ENCODE assay signal across 8 mouse cellular contexts in the genomic region with DNA sequence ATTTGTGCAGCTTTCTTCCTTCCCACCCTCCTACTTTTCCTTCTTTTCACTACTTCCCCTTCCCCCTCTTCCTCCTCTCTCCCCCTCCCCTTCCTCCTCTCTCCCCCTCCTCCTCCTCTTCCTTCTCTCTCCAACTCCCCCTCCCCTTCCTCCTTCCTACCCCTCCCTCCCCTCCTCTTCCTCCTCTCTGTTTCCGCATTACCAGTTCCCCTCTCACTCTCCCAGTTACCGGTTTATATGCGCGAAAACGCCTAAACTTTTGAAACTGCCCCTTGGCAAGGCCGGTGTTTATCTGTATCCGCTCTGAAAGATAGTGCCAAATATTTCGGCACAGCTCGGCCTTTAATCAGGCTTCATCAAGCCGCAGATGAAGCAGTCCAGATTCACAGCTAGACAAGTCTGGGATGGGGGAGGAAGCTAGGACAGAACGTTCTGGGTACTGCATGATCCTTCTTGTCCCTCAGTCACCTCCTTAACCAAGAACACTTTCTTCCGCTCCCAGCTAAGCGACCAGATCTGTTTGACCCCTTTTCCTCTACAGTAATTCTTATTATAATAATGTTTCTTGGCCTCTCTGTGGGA. TPM values are rescaled to one million over a fixed set of nuclear protein-coding genes. Genes with fewer than 3 reads are reported as not detected.
DNase-seq lines count a peak whose midpoint lies in the region; ATAC-seq and TF ChIP-seq lines count a peak whose summit lies in the region.

No protein-coding gene starts in this region.

- H3K9ac ChIP-seq in heart, embryonic 13.5 days, result no peak overlapping the region
- H3K9ac ChIP-seq in stomach, embryonic 14.5 days (replicated peaks; ENCODE audit: low read depth, low read length), result no peak overlapping the region

- WGBS in cerebellum, adult 2 months, result 15% methylated on average over 13 of the region's 13 CpGs
- WGBS in heart, embryonic 13.5 days, result 26% methylated on average over 13 of the region's 13 CpGs
- WGBS in stomach, embryonic 14.5 days, result 32% methylated on average over 13 of the region's 13 CpGs

- no peak for ATAC-seq in heart, embryonic 13.5 days (ENCODE audit: extremely low read depth, insufficient number of reproducible peaks, low FRiP score, low TSS enrichment)
- ATAC-seq in stomach, embryonic 14.5 days (ENCODE audit: insufficient number of reproducible peaks, insufficient read depth, low FRiP score, low read depth), result peak; percentile 14; the same call in 1 of the 2 replicates

- peak overlapping the region; percentile 43 for H3K4me3 ChIP-seq in cerebellum, adult 2 months (replicated peaks; ENCODE audit: insufficient read depth, low read depth, low read length)
- H3K4me3 ChIP-seq in heart, embryonic 13.5 days, result peak overlapping the region; percentile 23
- H3K4me3 ChIP-seq in stomach, embryonic 14.5 days (ENCODE audit: low read depth, low read length), result no peak overlapping the region

- no peak for TF ChIP-seq POLR2A in cerebellum, adult 2 months (IDR thresholded peaks at IDR 0.05; ENCODE audit: borderline replicate concordance, insufficient read depth, low read length)

- no peak for TF ChIP-seq CTCF in cerebellum, adult 2 months (IDR thresholded peaks at IDR 0.05; ENCODE audit: borderline replicate concordance, insufficient read depth, low read depth, low read length)

- H3K27me3 ChIP-seq in cerebellum, adult 2 months (ENCODE audit: control insufficient read depth, insufficient read depth, low read length), result no peaks in the 10 kb centered on the region
- H3K27me3 ChIP-seq in heart, embryonic 13.5 days (replicated peaks), result no peaks in the 10 kb centered on the region
- H3K27me3 ChIP-seq in stomach, embryonic 14.5 days (ENCODE audit: control insufficient read depth, insufficient read depth, low read length), result no peaks in the 10 kb centered on the region

- no peak overlapping the region for H3K27ac ChIP-seq in cerebellum, adult 2 months (ENCODE audit: insufficient read depth, low read length)
- no peak overlapping the region for H3K27ac ChIP-seq in heart, embryonic 13.5 days (replicated peaks)
- no peak overlapping the region for H3K27ac ChIP-seq in stomach, embryonic 14.5 days (ENCODE audit: low read length)

- no peaks in the 10 kb centered on the region for H3K4me1 ChIP-seq in cerebellum, adult 2 months (ENCODE audit: control insufficient read depth, insufficient read depth, low read length)
- peaks cover 8% of the 10 kb centered on the region for H3K4me1 ChIP-seq in heart, embryonic 13.5 days
- H3K4me1 ChIP-seq in stomach, embryonic 14.5 days (ENCODE audit: control insufficient read depth, insufficient read depth, low read length), result no peaks in the 10 kb centered on the region

- peaks cover 2% of the 10 kb centered on the region; the same call in 1 of the 2 replicates for H3K9me3 ChIP-seq in heart, embryonic 13.5 days
- no peaks in the 10 kb centered on the region for H3K9me3 ChIP-seq in stomach, embryonic 14.5 days (ENCODE audit: control insufficient read depth, low read depth, low read length)

- peak overlapping the region; percentile 54 for H3K4me2 ChIP-seq in heart, embryonic 13.5 days
- H3K4me2 ChIP-seq in stomach, embryonic 14.5 days (replicated peaks; ENCODE audit: low read depth, low read length), result no peak overlapping the region

- H3K36me3 ChIP-seq in heart, embryonic 13.5 days, result no peaks in the 10 kb centered on the region
- no peaks in the 10 kb centered on the region for H3K36me3 ChIP-seq in stomach, embryonic 14.5 days (ENCODE audit: control insufficient read depth, insufficient read depth, low read length)

- DNase-seq in cerebellum, adult 2 months, result peak in 1 of 2 experiments; percentile 32
- no peak for DNase-seq in cerebellum, adult 11 months
- peak; percentile 34 for DNase-seq in adrenal gland, adult 8-10 months
- peak; percentile 9 to 18 for DNase-seq in kidney, postnatal 4 days
- DNase-seq in B cell, adult 2 months, result no peak
- no peak for DNase-seq in T-cell, adult 2 months (ENCODE audit: low spot score)

RNA-seq across cellular contexts. Expression of a gene that starts 30.9 kb away (rescaled TPM):
- polyA plus RNA-seq in cerebellum, adult 2 months (2012; rRNA removed), result 58.4 and 73.5 TPM in 2 replicates
- total RNA-seq in adrenal gland, adult 8-10 months (2022), result 10 to 100 TPM; 49.6 to 81.4 (median 58.7) TPM
- polyA plus RNA-seq in heart, embryonic 13.5 days (2015; fragmentation: Nextera tagmentation; extraction: Ambion mirVana), result 5.4 and 8.6 TPM in 2 replicates
- polyA plus RNA-seq in stomach, embryonic 14.5 days (2014; fragmentation: Nextera tagmentation; extraction: Ambion mirVana), result 8.1 and 9.5 TPM in 2 replicates

Comparison
In these comparisons a context has a peak if more than half of its experiments do, and no peak if none do; other contexts are left out.
1. DNase-seq: peak in adrenal gland, adult 8-10 months (single experiment) and kidney, postnatal 4 days (2 of 2); none in cerebellum, adult 11 months (single experiment), B cell, adult 2 months (0 of 2) and T-cell, adult 2 months (single experiment).